Mouse (Mus musculus) heart, adult 8-10 months (tissue): Measurements from ENCODE around the gene Arap1. TPM values are rescaled to one million over a fixed set of nuclear protein-coding genes. Genes with fewer than 3 reads are reported as not detected.

Experiments used
- DNase-seq: peaks from one replicate; pipeline ENCODE4 v3.0.0; 2022; ENCODE audit warnings: low spot score
- total RNA-seq, 4 experiments: library from RNA; stranded (reverse); gene quantifications; 2 replicates each; pipeline ENCODE4 v1.2.4; 2022

Arap1 gene
- total RNA-seq, 4 experiments from 2014 or later: 27.2 to 40.0 (median 28.4) TPM

GRCm38 (mm10) chr7:101362791-101363191 is 14.9 kb downstream of the Arap1 start:
- DNase-seq: no peak

GRCm38 (mm10) chr7:101363914-101364313 is 16.0 kb downstream of the Arap1 start:
- no peak for DNase-seq

GRCm38 (mm10) chr7:101367901-101368852 is 20.3 kb downstream of the Arap1 start:
- DNase-seq: no peak

GRCm38 (mm10) chr7:101369666-101370065 is 21.8 kb downstream of the Arap1 start:
- no peak for DNase-seq

- no peak for DNase-seq
Measured at GRCm38 (mm10) chr7:101373082-101373481, 25.2 kb downstream of the Arap1 start.

GRCm38 (mm10) chr7:101374155-101374554 is 26.3 kb downstream of the Arap1 start:
- DNase-seq: no peak

- DNase-seq: no peak
Measured at GRCm38 (mm10) chr7:101376701-101377340, 29.0 kb downstream of the Arap1 start.

- peak; percentile 82 for DNase-seq
Measured at GRCm38 (mm10) chr7:101377741-101378262, 29.9 kb downstream of the Arap1 start.

- no peak for DNase-seq
Measured at GRCm38 (mm10) chr7:101378285-101378684, 30.4 kb downstream of the Arap1 start.

GRCm38 (mm10) chr7:101378796-101379465 is 31.1 kb downstream of the Arap1 start:
- no peak for DNase-seq

GRCm38 (mm10) chr7:101379732-101380131 is 31.9 kb downstream of the Arap1 start:
- DNase-seq: no peak

- DNase-seq: no peak
Measured at GRCm38 (mm10) chr7:101381512-101381911, 33.6 kb downstream of the Arap1 start.

GRCm38 (mm10) chr7:101382378-101382777 is 34.5 kb downstream of the Arap1 start:
- DNase-seq: peak; percentile 62

- no peak for DNase-seq
Measured at GRCm38 (mm10) chr7:101383756-101384155, 35.9 kb downstream of the Arap1 start.

- no peak for DNase-seq
Measured at GRCm38 (mm10) chr7:101384931-101385330, 37.1 kb downstream of the Arap1 start.

- no peak for DNase-seq
Measured at GRCm38 (mm10) chr7:101385331-101385733, 37.5 kb downstream of the Arap1 start.

GRCm38 (mm10) chr7:101385866-101386452 is 38.1 kb downstream of the Arap1 start:
- no peak for DNase-seq

- DNase-seq: no peak
Measured at GRCm38 (mm10) chr7:101389256-101389655, 41.4 kb downstream of the Arap1 start.

GRCm38 (mm10) chr7:101391909-101392479 is 44.1 kb downstream of the Arap1 start:
- no peak for DNase-seq

- no peak for DNase-seq
Measured at GRCm38 (mm10) chr7:101393015-101393414, 45.1 kb downstream of the Arap1 start.
